Mouse (Mus musculus): Measurements from ENCODE around the gene Traip.

- TF ChIP-seq CTCF (IDR thresholded peaks at IDR 0.05; ENCODE audit: low read depth, low read length) (no peak), POLR2A (IDR thresholded peaks at IDR 0.05; ENCODE audit: extremely low read depth, insufficient read depth, low read length) (no peak)
Observed at GRCm38 (mm10) chr9:107901627-107901914, 48.4 kb upstream of the Traip start.

Data from liver, adult 2 months (tissue).